ENCODE assay signal across 8 mouse cellular contexts in the genomic region with DNA sequence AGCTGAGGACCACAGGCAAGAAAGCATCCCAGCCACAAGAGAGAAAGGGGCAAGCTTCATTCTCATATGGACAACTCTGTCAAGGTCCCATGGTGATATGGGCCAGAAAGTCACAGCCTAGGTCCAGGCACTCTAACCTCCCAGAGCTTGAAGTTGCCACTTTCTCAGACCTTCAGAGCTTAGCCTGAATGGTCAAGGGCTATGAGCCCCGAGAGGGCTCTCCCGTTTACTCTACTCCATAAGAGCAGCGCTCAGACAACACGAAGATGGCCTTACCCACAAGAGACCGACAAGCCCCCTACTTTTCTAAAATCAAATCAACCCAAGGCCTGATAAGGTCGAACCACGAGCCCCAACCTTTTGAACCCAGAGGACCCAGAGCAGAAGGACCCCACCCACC. TPM values are rescaled to one million over a fixed set of nuclear protein-coding genes. Genes with fewer than 3 reads are reported as not detected.
A peak's percentile ranks its signal among the peaks of the same experiment; 100 is the strongest.
DNase-seq lines count a peak whose midpoint lies in the region; ATAC-seq lines count a peak whose summit lies in the region.

No protein-coding gene starts in this region.

- H3K27ac ChIP-seq in heart, embryonic 14.5 days (replicated peaks in 1 of 2; ENCODE audit: control insufficient read depth in 1 of 2, insufficient read depth in 1 of 2, low read depth in 2 of 2, low read length in 2 of 2) = peak overlapping the region in 1 of 2 experiments; percentile 86; a peak in 2 of 4 replicates
- peak overlapping the region; percentile 83; the same call in 1 of the 2 replicates for H3K27ac ChIP-seq in hindbrain, embryonic 11.5 days (ENCODE audit: low read depth, low read length)
- H3K27ac ChIP-seq in midbrain, embryonic 12.5 days (replicated peaks) = peak overlapping the region; percentile 59; the same call in 1 of the 2 replicates

- no peak for ATAC-seq in heart, embryonic 14.5 days (ENCODE audit: insufficient number of reproducible peaks, insufficient read depth, low FRiP score, low read depth)
- ATAC-seq in hindbrain, embryonic 11.5 days (ENCODE audit: low FRiP score) = no peak
- no peak for ATAC-seq in midbrain, embryonic 12.5 days (ENCODE audit: low FRiP score, low read depth)

- H3K4me2 ChIP-seq in heart, embryonic 14.5 days (ENCODE audit: low read length) = peak overlapping the region; percentile 98
- H3K4me2 ChIP-seq in hindbrain, embryonic 11.5 days (replicated peaks; ENCODE audit: low read depth, low read length) = peak overlapping the region; percentile 98
- H3K4me2 ChIP-seq in midbrain, embryonic 12.5 days (replicated peaks) = peak overlapping the region; percentile 98

- WGBS in heart, embryonic 14.5 days = 2% methylated on average over 7 of the region's 7 CpGs
- WGBS in hindbrain, embryonic 11.5 days = 3% methylated on average over 7 of the region's 7 CpGs
- WGBS in midbrain, embryonic 12.5 days = 0% methylated on average over 7 of the region's 7 CpGs

- H3K9me3 ChIP-seq in heart, embryonic 14.5 days (ENCODE audit: control insufficient read depth, low read length) = no peaks in the 10 kb centered on the region
- H3K9me3 ChIP-seq in hindbrain, embryonic 11.5 days (ENCODE audit: control insufficient read depth, low read length) = no peaks in the 10 kb centered on the region
- no peaks in the 10 kb centered on the region for H3K9me3 ChIP-seq in midbrain, embryonic 12.5 days

- no peaks in the 10 kb centered on the region for H3K27me3 ChIP-seq in heart, embryonic 14.5 days (ENCODE audit: control insufficient read depth, insufficient read depth, low read length)
- no peaks in the 10 kb centered on the region for H3K27me3 ChIP-seq in hindbrain, embryonic 11.5 days (ENCODE audit: control insufficient read depth, insufficient read depth, low read length)
- H3K27me3 ChIP-seq in midbrain, embryonic 12.5 days = peaks cover 7% of the 10 kb centered on the region

- peak overlapping the region; percentile 78 to 79 for H3K4me3 ChIP-seq in heart, embryonic 14.5 days (ENCODE audit: control insufficient read depth in 1 of 2, insufficient read depth in 1 of 2, low read depth in 1 of 2, low read length in 2 of 2)
- peak overlapping the region; percentile 95 for H3K4me3 ChIP-seq in hindbrain, embryonic 11.5 days (ENCODE audit: low read depth, low read length)
- H3K4me3 ChIP-seq in midbrain, embryonic 12.5 days = peak overlapping the region; percentile 95

- intact Hi-C loops in heart, postnatal 14 days (cut with DNase I) = loop anchor here (1.0 to 5.0 kb wide), 3 partner anchors 28 to 89 kb away; a partner anchor contains a TSS

- peaks cover 45 to 49% of the 10 kb centered on the region in 2 experiments for H3K4me1 ChIP-seq in heart, embryonic 14.5 days (ENCODE audit: control insufficient read depth in 2 of 2, insufficient read depth in 2 of 2, low read length in 2 of 2)
- peaks cover 28% of the 10 kb centered on the region for H3K4me1 ChIP-seq in hindbrain, embryonic 11.5 days (replicated peaks; ENCODE audit: control insufficient read depth, insufficient read depth, low read length)
- peaks cover 58% of the 10 kb centered on the region for H3K4me1 ChIP-seq in midbrain, embryonic 12.5 days

- peak overlapping the region; percentile 87 for H3K9ac ChIP-seq in heart, embryonic 14.5 days (ENCODE audit: low read length)
- peak overlapping the region; percentile 97 for H3K9ac ChIP-seq in hindbrain, embryonic 11.5 days (ENCODE audit: low read depth, low read length)
- peak overlapping the region; percentile 98 for H3K9ac ChIP-seq in midbrain, embryonic 12.5 days (replicated peaks)

- peaks cover 3% of the 10 kb centered on the region; the same call in 1 of the 2 replicates for H3K36me3 ChIP-seq in heart, embryonic 14.5 days (ENCODE audit: control insufficient read depth, insufficient read depth, low read length)
- H3K36me3 ChIP-seq in hindbrain, embryonic 11.5 days (ENCODE audit: control insufficient read depth, insufficient read depth, low read length) = no peaks in the 10 kb centered on the region
- no peaks in the 10 kb centered on the region for H3K36me3 ChIP-seq in midbrain, embryonic 12.5 days

- no peak for DNase-seq in heart, postnatal 14 days
- DNase-seq in MN1 (ENCODE audit: low spot score) = peak; percentile 17
- DNase-seq in hindbrain, embryonic 11.5 days (ENCODE audit: low spot score) = no peak
- no peak for DNase-seq in left cerebral cortex, adult 9 months (ENCODE audit: low spot score in 2 of 2)
- DNase-seq in c-Kit-positive CD71-positive TER-119-positive erythroid progenitor cells, embryonic 14.5 days (ENCODE audit: low spot score) = no peak
- no peak for DNase-seq in kidney, adult 18-20 months

RNA-seq across cellular contexts. Expression of a gene that starts 1.3 kb away (rescaled TPM):
- 16.2 TPM in 2 replicates for polyA plus RNA-seq in heart, embryonic 14.5 days (2014; fragmentation: Nextera tagmentation; extraction: Ambion mirVana)
- total RNA-seq in heart, postnatal 14 days (2021) = 10 to 100 TPM; 65.0 to 65.3 TPM
- polyA plus RNA-seq in hindbrain, embryonic 11.5 days (2014; fragmentation: Nextera tagmentation; extraction: Ambion mirVana) = 13.4 and 21.0 TPM in 2 replicates
- polyA plus RNA-seq in midbrain, embryonic 12.5 days (2016; fragmentation: Nextera tagmentation; extraction: Ambion mirVana) = 11.2 and 12.2 TPM in 2 replicates

RNA-seq across cellular contexts. Expression of a gene that starts 28.5 kb away (rescaled TPM):
- polyA plus RNA-seq in heart, embryonic 14.5 days (2014; fragmentation: Nextera tagmentation; extraction: Ambion mirVana) = 68.5 and 74.8 TPM in 2 replicates
- 10 to 100 TPM; 19.0 to 19.6 TPM for total RNA-seq in heart, postnatal 14 days (2021)
- polyA plus RNA-seq in hindbrain, embryonic 11.5 days (2014; fragmentation: Nextera tagmentation; extraction: Ambion mirVana) = 99.0 and 99.3 TPM in 2 replicates
- polyA plus RNA-seq in midbrain, embryonic 12.5 days (2016; fragmentation: Nextera tagmentation; extraction: Ambion mirVana) = 102 TPM in 2 replicates
